Mouse (Mus musculus) embryo, embryonic 10.5 days (tissue): ENCODE measurements around the gene Jakmip3.

Source experiments
- DNase-seq: peaks from one replicate; pipeline ENCODE4 v3.0.0-alpha.2; 2015; ENCODE audit warnings: low spot score

Gene Jakmip3

GRCm38 (mm10) chr7:139063406-139063805, 122.9 kb downstream of the Jakmip3 start:
- DNase-seq = peak; percentile 53

GRCm38 (mm10) chr7:139068182-139068623, 127.7 kb downstream of the Jakmip3 start:
- DNase-seq = peak; percentile 90

GRCm38 (mm10) chr7:139074189-139074588, 133.7 kb downstream of the Jakmip3 start:
- DNase-seq = peak; percentile 49

- peak; percentile 72 for DNase-seq
Observed at GRCm38 (mm10) chr7:139075054-139075794, 134.7 kb downstream of the Jakmip3 start.

GRCm38 (mm10) chr7:139077283-139077682, 136.8 kb downstream of the Jakmip3 start:
- peak; percentile 51 for DNase-seq

GRCm38 (mm10) chr7:139078181-139078580, 137.7 kb downstream of the Jakmip3 start:
- DNase-seq = no peak

- no peak for DNase-seq
Observed at GRCm38 (mm10) chr7:139079141-139079540, 138.6 kb downstream of the Jakmip3 start.

GRCm38 (mm10) chr7:139080714-139081113, 140.2 kb downstream of the Jakmip3 start:
- peak; percentile 38 for DNase-seq

- no peak for DNase-seq
Observed at GRCm38 (mm10) chr7:139081158-139081557, 140.6 kb downstream of the Jakmip3 start.

GRCm38 (mm10) chr7:139082281-139082680, 141.8 kb downstream of the Jakmip3 start:
- DNase-seq = no peak

- DNase-seq = no peak
Observed at GRCm38 (mm10) chr7:139084316-139084715, 143.8 kb downstream of the Jakmip3 start.

GRCm38 (mm10) chr7:139085629-139086194, 145.2 kb downstream of the Jakmip3 start, which contains the start of gene Dpysl4:
Gene Dpysl4, plus strand, starts transcription at chr7:139086001.
- DNase-seq = peak; percentile 93

- DNase-seq = peak; percentile 63
Observed at GRCm38 (mm10) chr7:139086195-139087158, 145.9 kb downstream of the Jakmip3 start.

- DNase-seq = no peak
Observed at GRCm38 (mm10) chr7:139087801-139088200, 147.3 kb downstream of the Jakmip3 start.

- no peak for DNase-seq
Observed at GRCm38 (mm10) chr7:139089892-139090874, 149.7 kb downstream of the Jakmip3 start.

- no peak for DNase-seq
Observed at GRCm38 (mm10) chr7:139091681-139092080, 151.2 kb downstream of the Jakmip3 start.

- no peak for DNase-seq
Observed at GRCm38 (mm10) chr7:139092676-139093075, 152.1 kb downstream of the Jakmip3 start.

- DNase-seq = no peak
Observed at GRCm38 (mm10) chr7:139093124-139093523, 152.6 kb downstream of the Jakmip3 start.

- no peak for DNase-seq
Observed at GRCm38 (mm10) chr7:139093781-139094180, 153.3 kb downstream of the Jakmip3 start.

GRCm38 (mm10) chr7:139094761-139095160, 154.2 kb downstream of the Jakmip3 start:
- no peak for DNase-seq

- DNase-seq = no peak
Observed at GRCm38 (mm10) chr7:139095282-139095681, 154.8 kb downstream of the Jakmip3 start.
